Mouse (Mus musculus) ovary, postnatal 36 days (tissue): Measurements from ENCODE around the gene Insig2.

Experiments
- DNase-seq: peaks from one replicate; pipeline ENCODE4 v3.0.0; 2022; ENCODE audit warnings: low spot score, mixed read lengths

Insig2 gene

GRCm38 (mm10) chr1:121332485-121332884 lies at the start of gene Insig2:
Gene Insig2 (minus strand): TSS chr1:121332589.
- DNase-seq, result no peak

- DNase-seq, result no peak
Observed at GRCm38 (mm10) chr1:121381562-121381961, 49.2 kb upstream of the Insig2 start.

- no peak for DNase-seq
Observed at GRCm38 (mm10) chr1:121380033-121380432, 47.6 kb upstream of the Insig2 start.

- DNase-seq, result no peak
Observed at GRCm38 (mm10) chr1:121377901-121378300, 45.5 kb upstream of the Insig2 start.

GRCm38 (mm10) chr1:121377410-121377809 lies 45.0 kb upstream of the Insig2 start:
- no peak for DNase-seq

- DNase-seq, result no peak
Observed at GRCm38 (mm10) chr1:121373631-121374030, 41.2 kb upstream of the Insig2 start.

- DNase-seq, result no peak
Observed at GRCm38 (mm10) chr1:121372656-121373055, 40.3 kb upstream of the Insig2 start.

- DNase-seq, result no peak
Observed at GRCm38 (mm10) chr1:121371449-121371848, 39.1 kb upstream of the Insig2 start.

- DNase-seq, result no peak
Observed at GRCm38 (mm10) chr1:121367257-121367656, 34.9 kb upstream of the Insig2 start.

- DNase-seq, result no peak
Observed at GRCm38 (mm10) chr1:121360561-121360960, 28.2 kb upstream of the Insig2 start.

- no peak for DNase-seq
Observed at GRCm38 (mm10) chr1:121359680-121360079, 27.3 kb upstream of the Insig2 start.

- DNase-seq, result no peak
Observed at GRCm38 (mm10) chr1:121353779-121354178, 21.4 kb upstream of the Insig2 start.

GRCm38 (mm10) chr1:121351037-121351436 lies 18.6 kb upstream of the Insig2 start:
- no peak for DNase-seq

- no peak for DNase-seq
Observed at GRCm38 (mm10) chr1:121350616-121351015, 18.2 kb upstream of the Insig2 start.

GRCm38 (mm10) chr1:121348875-121349847 lies 16.8 kb upstream of the Insig2 start:
- DNase-seq, result no peak

- no peak for DNase-seq
Observed at GRCm38 (mm10) chr1:121343966-121344365, 11.6 kb upstream of the Insig2 start.

GRCm38 (mm10) chr1:121335789-121336188 lies 3.4 kb upstream of the Insig2 start:
- no peak for DNase-seq

- no peak for DNase-seq
Observed at GRCm38 (mm10) chr1:121333986-121334703, 1.8 kb upstream of the Insig2 start.

GRCm38 (mm10) chr1:121330621-121331020 lies 1.8 kb downstream of the Insig2 start:
- no peak for DNase-seq

- DNase-seq, result no peak
Observed at GRCm38 (mm10) chr1:121329391-121329790, 3.0 kb downstream of the Insig2 start.

- no peak for DNase-seq
Observed at GRCm38 (mm10) chr1:121328193-121328555, 4.2 kb downstream of the Insig2 start.

- peak; percentile 94 for DNase-seq
Observed at GRCm38 (mm10) chr1:121327344-121328192, 4.8 kb downstream of the Insig2 start.
